ENCODE assay signal across 9 mouse cellular contexts in the genomic region with DNA sequence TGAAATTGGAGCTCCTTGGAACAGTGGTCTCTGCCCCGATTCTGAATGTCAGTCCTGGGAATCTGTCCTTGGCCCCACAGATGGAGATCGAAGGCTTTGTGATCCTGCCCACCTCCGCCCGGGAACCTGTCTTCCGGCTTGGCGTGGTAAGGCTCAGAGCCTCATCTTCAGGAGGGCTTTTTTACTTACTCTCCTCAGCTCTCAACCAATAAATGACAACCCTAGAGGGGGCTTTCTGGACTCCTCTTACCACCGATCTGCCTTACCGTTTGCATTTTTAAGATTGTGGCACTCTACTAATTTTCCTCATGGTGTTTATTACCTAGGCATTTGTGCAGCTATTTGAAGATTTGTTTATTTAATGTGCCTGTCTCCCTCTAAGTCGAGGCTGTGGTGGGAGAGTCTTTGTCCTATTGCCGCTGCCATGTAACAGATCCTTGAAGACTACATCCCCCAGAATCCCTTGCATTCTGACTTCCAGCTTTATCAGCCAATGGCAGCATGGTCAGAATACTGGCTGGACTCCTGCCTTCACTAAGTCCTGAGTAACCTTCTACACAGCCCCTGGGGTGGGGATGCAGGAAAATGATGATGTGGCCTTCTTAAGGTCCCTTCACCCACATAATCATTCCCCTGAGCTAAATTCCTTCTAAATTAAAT. TPM values are rescaled to one million over a fixed set of nuclear protein-coding genes. Genes with fewer than 3 reads are reported as not detected.
A peak's percentile ranks its signal among the peaks of the same experiment; 100 is the strongest.
DNase-seq lines count a peak whose midpoint lies in the region; ATAC-seq and TF ChIP-seq lines count a peak whose summit lies in the region.
"Had no signal": no experiment of that assay in that cellular context is flagged by ENCODE, and none has a peak within 500 bp of the region (broad histone marks: within the 10 kb centered on the region; RNA-seq: fewer than 3 reads in every experiment).

No protein-coding gene starts in this region.

- peak; percentile 64; the same call in 1 of the 2 replicates for ATAC-seq in embryonic facial prominence, embryonic 11.5 days (replicated peaks; ENCODE audit: insufficient number of reproducible peaks, low FRiP score, low TSS enrichment, low read depth)
- 0 out of 2 replicates have a peak, but pooled peaks have one; percentile 54 for ATAC-seq in kidney, embryonic 15.5 days (replicated peaks; ENCODE audit: low FRiP score)
- ATAC-seq in neural tube, embryonic 15.5 days (ENCODE audit: low FRiP score): peak; percentile 88

- no peak for TF ChIP-seq POLR2A in CH12.LX (IDR thresholded peaks at IDR 0.05; ENCODE audit: low read depth, low read length)
- TF ChIP-seq POLR2A in thymus, adult 2 months (IDR thresholded peaks at IDR 0.05; ENCODE audit: control insufficient read depth, extremely low read depth, insufficient read depth, low read length, poor library complexity): no peak

- no peak overlapping the region for H3K27ac ChIP-seq in gastrocnemius, adult 2 months
- H3K27ac ChIP-seq in CH12.LX (ENCODE audit: insufficient read depth, low read depth): no peak overlapping the region
- H3K27ac ChIP-seq in embryonic facial prominence, embryonic 11.5 days (replicated peaks; ENCODE audit: low read depth, low read length): no peak overlapping the region
- no peak overlapping the region for H3K27ac ChIP-seq in kidney, embryonic 15.5 days
- peak overlapping the region; percentile 64; the same call in 1 of the 2 replicates for H3K27ac ChIP-seq in neural tube, embryonic 15.5 days (replicated peaks)
- no peak overlapping the region for H3K27ac ChIP-seq in thymus, adult 2 months (ENCODE audit: control insufficient read depth, insufficient read depth, low read length)
- H3K27ac ChIP-seq: macrophage had no signal

- DNase-seq in gastrocnemius, adult 18-20 months (ENCODE audit: low spot score): peak; percentile 26
- no peak for DNase-seq in gastrocnemius, adult 2 months
- DNase-seq in CH12.LX (ENCODE audit: extremely low read depth): no peak
- peak; percentile 78 for DNase-seq in embryonic facial prominence, embryonic 11.5 days (ENCODE audit: low spot score)
- no peak for DNase-seq in thymus, adult 2 months
- no peak for DNase-seq in thymus, postnatal 25 days

- no peak overlapping the region for H3K9ac ChIP-seq in CH12.LX (ENCODE audit: insufficient read depth, low read depth)
- no peak overlapping the region for H3K9ac ChIP-seq in embryonic facial prominence, embryonic 11.5 days (replicated peaks; ENCODE audit: low read length)
- no peak overlapping the region for H3K9ac ChIP-seq in kidney, embryonic 15.5 days
- H3K9ac ChIP-seq in neural tube, embryonic 15.5 days (replicated peaks): no peak overlapping the region

- H3K9me3 ChIP-seq in CH12.LX (replicated peaks; ENCODE audit: low read length): no peaks in the 10 kb centered on the region
- no peaks in the 10 kb centered on the region for H3K9me3 ChIP-seq in embryonic facial prominence, embryonic 11.5 days (replicated peaks; ENCODE audit: control insufficient read depth, low read length)
- H3K9me3 ChIP-seq in kidney, embryonic 15.5 days (replicated peaks): no peaks in the 10 kb centered on the region
- no peaks in the 10 kb centered on the region for H3K9me3 ChIP-seq in neural tube, embryonic 15.5 days (replicated peaks)

- H3K4me2 ChIP-seq in CH12.LX (ENCODE audit: insufficient read depth, low read depth, poor library complexity, severe bottlenecking): no peak overlapping the region
- H3K4me2 ChIP-seq in embryonic facial prominence, embryonic 11.5 days (ENCODE audit: low read depth, low read length): no peak overlapping the region
- H3K4me2 ChIP-seq in kidney, embryonic 15.5 days: no peak overlapping the region
- peak overlapping the region; percentile 6; the same call in 1 of the 2 replicates for H3K4me2 ChIP-seq in neural tube, embryonic 15.5 days

- intact Hi-C loops in gastrocnemius, adult 2 months (cut with DNase I): no loop called here

- H3K27me3 ChIP-seq in CH12.LX (replicated peaks): peaks cover 19% of the 10 kb centered on the region
- H3K27me3 ChIP-seq in embryonic facial prominence, embryonic 11.5 days (ENCODE audit: control insufficient read depth, insufficient read depth, low read length): no peaks in the 10 kb centered on the region
- no peaks in the 10 kb centered on the region for H3K27me3 ChIP-seq in kidney, embryonic 15.5 days
- no peaks in the 10 kb centered on the region for H3K27me3 ChIP-seq in neural tube, embryonic 15.5 days (replicated peaks)
- H3K27me3 ChIP-seq in thymus, adult 2 months (ENCODE audit: control insufficient read depth, insufficient read depth, low read length): no peaks in the 10 kb centered on the region

- no peaks in the 10 kb centered on the region for H3K79me2 ChIP-seq in CH12.LX (replicated peaks; ENCODE audit: control insufficient read depth, extremely low read depth, insufficient read depth, poor library complexity, severe bottlenecking)

- H3K4me1 ChIP-seq in CH12.LX (ENCODE audit: control insufficient read depth in 1 of 2, insufficient read depth in 2 of 2): peaks cover 0 to 3% of the 10 kb centered on the region in 2 experiments; a peak in 2 of 4 replicates
- no peaks in the 10 kb centered on the region for H3K4me1 ChIP-seq in embryonic facial prominence, embryonic 11.5 days (ENCODE audit: control insufficient read depth, insufficient read depth, low read length)
- no peaks in the 10 kb centered on the region for H3K4me1 ChIP-seq in kidney, embryonic 15.5 days
- H3K4me1 ChIP-seq in neural tube, embryonic 15.5 days: peaks cover 10% of the 10 kb centered on the region; the same call in 1 of the 2 replicates
- peaks cover 26% of the 10 kb centered on the region for H3K4me1 ChIP-seq in thymus, adult 2 months (replicated peaks; ENCODE audit: control insufficient read depth, insufficient read depth, low read length)

- WGBS in embryonic facial prominence, embryonic 11.5 days: 64% methylated on average over 10 of the region's 10 CpGs
- 51% methylated on average over 10 of the region's 10 CpGs for WGBS in kidney, embryonic 15.5 days
- WGBS in neural tube, embryonic 15.5 days: 59% methylated on average over 10 of the region's 10 CpGs
- 94% methylated on average over 10 of the region's 10 CpGs for WGBS in thymus, adult 2 months

- TF ChIP-seq RAD21 in CH12.LX (IDR thresholded peaks at IDR 0.05; ENCODE audit: low read depth, low read length): no peak

- no peak for TF ChIP-seq EP300 in CH12.LX (IDR thresholded peaks at IDR 0.05; ENCODE audit: low read length)

- H3K4me3 ChIP-seq in gastrocnemius, adult 2 months: no peak overlapping the region
- H3K4me3 ChIP-seq in CH12.LX (replicated peaks in 1 of 3; ENCODE audit: low read depth in 2 of 3, low read length in 2 of 3, poor library complexity in 1 of 3): no peak overlapping the region
- no peak overlapping the region for H3K4me3 ChIP-seq in embryonic facial prominence, embryonic 11.5 days (ENCODE audit: low read depth, low read length)
- H3K4me3 ChIP-seq in kidney, embryonic 15.5 days (replicated peaks): no peak overlapping the region
- no peak overlapping the region for H3K4me3 ChIP-seq in neural tube, embryonic 15.5 days (replicated peaks)
- no peak overlapping the region for H3K4me3 ChIP-seq in thymus, adult 2 months (ENCODE audit: control insufficient read depth, insufficient read depth, low read length)

- dilution Hi-C loops in CH12.LX (cut with MboI; ENCODE audit: extremely low pct_ligation_motif_present, extremely low pct_unique_long_range_greater_than_20kb, low sequenced_read_pairs): no loop called here

- in situ Hi-C loops in CH12.LX (cut with MboI; ENCODE audit: low pct_ligation_motif_present, low pct_unique_long_range_greater_than_20kb, low sequenced_read_pairs): no loop called here

- no peaks in the 10 kb centered on the region for H3K36me3 ChIP-seq in CH12.LX (replicated peaks in 1 of 2; ENCODE audit: control insufficient read depth in 1 of 2, insufficient read depth in 1 of 2, low read length in 1 of 2)
- no peaks in the 10 kb centered on the region for H3K36me3 ChIP-seq in embryonic facial prominence, embryonic 11.5 days (replicated peaks; ENCODE audit: control insufficient read depth, insufficient read depth, low read depth, low read length)
- H3K36me3 ChIP-seq in kidney, embryonic 15.5 days: 0 out of 2 replicates have a peak, but pooled peaks cover 14% of the 10 kb centered on the region
- no peaks in the 10 kb centered on the region for H3K36me3 ChIP-seq in neural tube, embryonic 15.5 days
- H3K36me3 ChIP-seq in thymus, adult 2 months (ENCODE audit: control insufficient read depth, insufficient read depth, low read length): no peaks in the 10 kb centered on the region

- no peak for TF ChIP-seq CTCF in gastrocnemius, adult 2 months (IDR thresholded peaks at IDR 0.05)
- TF ChIP-seq CTCF in CH12.LX (conservative IDR thresholded peaks at IDR 0.05 in 1 of 2, IDR thresholded peaks at IDR 0.05 in 1 of 2; ENCODE audit: low read depth in 2 of 2, low read length in 2 of 2): no peak
- no peak for TF ChIP-seq CTCF in thymus, adult 2 months (IDR thresholded peaks at IDR 0.05; ENCODE audit: borderline replicate concordance, control insufficient read depth, extremely low read depth, insufficient read depth, low read length, poor library complexity)

TF ChIP-seq in CH12.LX, 34 proteins besides CTCF, POLR2A, EP300 and RAD21:
- TF ChIP-seq E2F4 (IDR thresholded peaks at IDR 0.05; ENCODE audit: insufficient replicate concordance, low read depth, low read length): no peak
- TF ChIP-seq HCFC1 (IDR thresholded peaks at IDR 0.05; ENCODE audit: low read depth, low read length): peak; percentile 78

RNA-seq across cellular contexts. Expression of a gene that starts 18.4 kb away (rescaled TPM):
- total RNA-seq in gastrocnemius, adult 18-20 months (2021): 1 to 10 TPM; 5.7 to 6.0 TPM
- total RNA-seq in gastrocnemius, adult 2 months (2021): 1 to 10 TPM; 5.2 to 7.1 TPM
- total RNA-seq in CH12.LX (2012; rRNA removed) (0.04 TPM in 1 of 2 replicates, not detected in the other), CH12.LX (2014; rRNA removed) (0.30 TPM in 1 of 2 replicates, not detected in the other)
- 0.27 TPM in 1 of 2 replicates, not detected in the other for polyA plus RNA-seq in CH12.LX (2012; ENCODE audit: insufficient read length, low read depth)
- 3.8 and 4.6 TPM in 2 replicates for polyA plus RNA-seq in embryonic facial prominence, embryonic 11.5 days (2014; fragmentation: Nextera tagmentation; extraction: Ambion mirVana)
- 24.7 and 27.2 TPM in 2 replicates for polyA plus RNA-seq in kidney, embryonic 15.5 days (2015; fragmentation: Nextera tagmentation; extraction: Ambion mirVana)
- polyA plus RNA-seq in neural tube, embryonic 15.5 days (2015; fragmentation: Nextera tagmentation; extraction: Ambion mirVana): 2.3 and 3.4 TPM in 2 replicates
- 6.2 and 12.1 TPM in 2 replicates for polyA plus RNA-seq in thymus, adult 2 months (2012; rRNA removed)

RNA-seq across cellular contexts. Expression of a gene that starts 50.8 kb away (rescaled TPM):
- total RNA-seq in gastrocnemius, adult 18-20 months (2021): under 1 TPM; 0.16 to 0.28 TPM
- under 1 TPM in 1 of 2 experiments, not detected in 1; 0.17 TPM for total RNA-seq in gastrocnemius, adult 2 months (2021)
- total RNA-seq in CH12.LX (2012; rRNA removed) (0.04 TPM in 2 replicates), CH12.LX (2014; rRNA removed) (not detected in 2 replicates)
- polyA plus RNA-seq in CH12.LX (2012; ENCODE audit: insufficient read length, low read depth): 0.11 and 0.13 TPM in 2 replicates
- 6.9 and 8.0 TPM in 2 replicates for polyA plus RNA-seq in embryonic facial prominence, embryonic 11.5 days (2014; fragmentation: Nextera tagmentation; extraction: Ambion mirVana)
- polyA plus RNA-seq in kidney, embryonic 15.5 days (2015; fragmentation: Nextera tagmentation; extraction: Ambion mirVana): 4.9 and 8.0 TPM in 2 replicates
- polyA plus RNA-seq in neural tube, embryonic 15.5 days (2015; fragmentation: Nextera tagmentation; extraction: Ambion mirVana): 898 and 1,236 TPM in 2 replicates
- polyA plus RNA-seq in thymus, adult 2 months (2012; rRNA removed): 9.3 and 16.1 TPM in 2 replicates

Comparison
In these comparisons a context has a peak if more than half of its experiments do, and no peak if none do; other contexts are left out.
1. DNase-seq: peak in gastrocnemius, adult 18-20 months (single experiment) and embryonic facial prominence, embryonic 11.5 days (single experiment); none in gastrocnemius, adult 2 months (single experiment), CH12.LX (single experiment), thymus, adult 2 months (single experiment) and thymus, postnatal 25 days (single experiment).
2. RNA of a gene that starts 50.8 kb away (polyA plus RNA-seq): 898 to 1,236 TPM in neural tube, embryonic 15.5 days; 9.3 to 16.1 TPM in thymus, adult 2 months, 4.9 to 8.0 TPM in kidney, embryonic 15.5 days, 6.9 to 8.0 TPM in embryonic facial prominence, embryonic 11.5 days and 0.11 to 0.13 TPM in CH12.LX; every median in the first group is over 10 times any median in the second.
3. Peak in every context shown above with its lines, with median percentiles within 50 percentile points of each other: ATAC-seq.